Mouse (Mus musculus): ENCODE data around the gene Kcnj6. TPM values are rescaled to one million over a fixed set of nuclear protein-coding genes. Genes with fewer than 3 reads are reported as not detected.

Gene Kcnj6
- polyA plus RNA-seq, 1 experiment from 2014 or later = not detected

GRCm38 (mm10) chr16:94718919-94719318, 278.6 kb downstream of the Kcnj6 start:
- H3K4me1 ChIP-seq (replicated peaks) = peaks cover 10% of the 10 kb centered on the region
- H3K36me3 ChIP-seq = no peaks in the 10 kb centered on the region
- peaks cover 7% of the 10 kb centered on the region; the same call in 1 of the 2 replicates for H3K27me3 ChIP-seq (ENCODE audit: insufficient read depth, poor library complexity, severe bottlenecking)
- no peak overlapping the region for H3K4me3 ChIP-seq
- H3K27ac ChIP-seq = no peak overlapping the region
- no peak for DNase-seq (ENCODE audit: low spot score)
- WGBS = 77% methylated on average over 4 of the region's 4 CpGs
- H3K9me3 ChIP-seq = peaks cover 10% of the 10 kb centered on the region

- Histone ChIP-seq H3K27me3 (ENCODE audit: insufficient read depth, poor library complexity, severe bottlenecking) (peaks cover 7% of the 10 kb centered on the region; the same call in 1 of the 2 replicates), H3K27ac (no peak overlapping the region), H3K4me1 (replicated peaks) (peaks cover 12% of the 10 kb centered on the region), H3K4me3 (no peak overlapping the region), H3K36me3 (no peaks in the 10 kb centered on the region), H3K9me3 (peaks cover 10% of the 10 kb centered on the region)
- WGBS = 92% methylated on average over 11 of the region's 11 CpGs
- DNase-seq (ENCODE audit: low spot score) = no peak
These were observed 280.4 kb downstream of the Kcnj6 start for GRCm38 (mm10) chr16:94717051-94717450.

DNA sequence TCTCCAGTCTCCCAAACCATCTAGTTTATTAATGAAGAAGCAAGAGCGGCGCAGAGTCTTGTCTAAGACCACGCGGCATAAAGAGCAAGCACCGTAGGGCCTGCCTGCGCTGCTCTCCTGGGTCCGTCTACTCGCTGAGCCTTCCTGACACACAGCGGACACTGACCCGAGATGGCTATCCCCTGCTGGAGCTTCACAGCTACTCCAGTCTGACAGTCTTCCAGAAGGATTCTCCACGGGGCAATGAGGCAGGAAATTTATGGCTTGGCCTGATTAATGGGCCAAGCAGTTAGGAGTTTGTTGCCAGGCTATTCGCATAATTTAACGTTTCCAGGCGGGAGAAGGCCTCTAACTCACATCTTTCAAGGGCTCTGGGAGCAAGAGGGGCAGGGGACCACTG, 283.0 kb downstream of the Kcnj6 start:
- H3K27ac ChIP-seq = no peak overlapping the region
- 77% methylated on average over 14 of the region's 14 CpGs for WGBS
- H3K4me3 ChIP-seq = no peak overlapping the region
- DNase-seq (ENCODE audit: low spot score) = no peak
- peaks cover 7% of the 10 kb centered on the region; the same call in 1 of the 2 replicates for H3K27me3 ChIP-seq (ENCODE audit: insufficient read depth, poor library complexity, severe bottlenecking)
- peaks cover 6% of the 10 kb centered on the region for H3K4me1 ChIP-seq (replicated peaks)
- H3K9me3 ChIP-seq = peaks cover 10% of the 10 kb centered on the region
- no peaks in the 10 kb centered on the region for H3K36me3 ChIP-seq

DNA sequence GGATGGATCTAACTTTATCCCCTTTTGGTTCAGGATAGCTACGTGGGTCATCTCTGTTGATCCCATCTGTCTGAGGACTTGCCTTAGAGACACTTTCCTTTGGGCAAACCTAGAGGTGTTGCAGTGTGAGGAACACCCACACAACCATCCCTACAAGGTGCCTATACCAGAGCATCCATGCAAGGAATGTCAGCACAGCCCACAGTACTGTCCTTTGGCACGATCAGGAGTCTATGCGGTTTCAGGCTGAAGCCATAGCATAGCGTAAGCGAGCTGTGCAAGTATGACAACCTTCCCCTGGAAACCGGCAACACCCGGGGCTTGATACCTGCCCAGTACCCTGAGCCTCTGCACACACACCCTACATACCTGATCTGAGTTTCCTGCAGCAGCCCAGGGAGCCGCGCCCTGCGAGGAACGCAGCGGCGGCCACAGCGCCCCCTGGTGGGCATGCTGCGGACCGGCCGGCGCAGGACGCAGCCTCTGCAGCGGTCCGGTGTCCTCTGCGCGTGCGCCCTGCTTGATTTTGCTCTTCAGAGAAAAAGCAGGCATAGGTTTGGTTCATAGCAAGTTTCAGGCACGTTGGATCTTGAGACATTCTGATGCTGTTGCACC, 283.9 kb downstream of the Kcnj6 start:
- 10% methylated on average over 25 of the region's 25 CpGs for WGBS
- H3K4me1 ChIP-seq (replicated peaks) = peaks cover 6% of the 10 kb centered on the region
- no peaks in the 10 kb centered on the region for H3K36me3 ChIP-seq
- peaks cover 7% of the 10 kb centered on the region; the same call in 1 of the 2 replicates for H3K27me3 ChIP-seq (ENCODE audit: insufficient read depth, poor library complexity, severe bottlenecking)
- H3K9me3 ChIP-seq = peaks cover 10% of the 10 kb centered on the region
- H3K4me3 ChIP-seq = peak overlapping the region; percentile 40
- DNase-seq (ENCODE audit: low spot score) = peak; percentile 75
- H3K27ac ChIP-seq = peak overlapping the region; percentile 23; the same call in 1 of the 2 replicates

- Histone ChIP-seq H3K4me3 (no peak overlapping the region), H3K36me3 (no peaks in the 10 kb centered on the region), H3K27ac (no peak overlapping the region), H3K27me3 (ENCODE audit: insufficient read depth, poor library complexity, severe bottlenecking) (no peaks in the 10 kb centered on the region), H3K4me1 (replicated peaks) (no peaks in the 10 kb centered on the region), H3K9me3 (no peaks in the 10 kb centered on the region)
- WGBS = 94% methylated on average over 4 of the region's 4 CpGs
- DNase-seq (ENCODE audit: low spot score) = no peak
These were observed 295.5 kb downstream of the Kcnj6 start for GRCm38 (mm10) chr16:94701971-94702370.

- H3K36me3 ChIP-seq = peaks cover 3% of the 10 kb centered on the region; the same call in 1 of the 2 replicates
- H3K9me3 ChIP-seq = no peaks in the 10 kb centered on the region
- DNase-seq (ENCODE audit: low spot score) = no peak
- no peaks in the 10 kb centered on the region for H3K4me1 ChIP-seq (replicated peaks)
- 87% methylated on average over 4 of the region's 4 CpGs for WGBS
- no peaks in the 10 kb centered on the region for H3K27me3 ChIP-seq (ENCODE audit: insufficient read depth, poor library complexity, severe bottlenecking)
- no peak overlapping the region for H3K27ac ChIP-seq
- H3K4me3 ChIP-seq = no peak overlapping the region
These were observed 296.4 kb downstream of the Kcnj6 start for GRCm38 (mm10) chr16:94701141-94701540.

Data from hindbrain, embryonic 10.5 days (tissue).